Mouse (Mus musculus) C2C12 (cell line): ENCODE measurements around the gene Midn.

ENCODE experiments used
- CTCF ChIP-seq: IDR thresholded peaks from one replicate; pipeline ENCODE4 v1.5.1; 2011; ENCODE audit not compliant: control insufficient read depth, insufficient read depth, insufficient read length
- FOSL1 ChIP-seq: IDR thresholded peaks from one replicate; pipeline ENCODE4 v1.8.0; 2011; ENCODE audit warnings: mild to moderate bottlenecking, low read length; ENCODE audit not compliant: poor library complexity, insufficient read depth, severe bottlenecking
- USF1 ChIP-seq: IDR thresholded peaks from one replicate; pipeline ENCODE4 v1.6.1; 2011; ENCODE audit warnings: low read depth, mild to moderate bottlenecking, control low read depth, moderate library complexity

GRCm38 (mm10) chr10:80179068-80180051 is 31.3 kb downstream of the Midn start, which contains the start of gene Efna2:
- TF ChIP-seq CTCF (no peak), USF1 (no peak), FOSL1 (no peak)
